Mouse (Mus musculus): ENCODE data around the gene Olfr355. TPM values are rescaled to one million over a fixed set of nuclear protein-coding genes. Genes with fewer than 3 reads are reported as not detected.

The Olfr355 gene
- total RNA-seq (2021), result not detected in 2 replicates
- long read RNA-seq, result 0 reads

- DNase-seq, result no peak
Observed at GRCm38 (mm10) chr2:36928797-36929196, at the start of gene Olfr355. Olfr355 (minus strand) TSS chr2:36928897.

GRCm38 (mm10) chr2:36936821-36937220 lies 8.1 kb upstream of the Olfr355 start, which contains the start of gene Olfr356:
Olfr356 (plus strand) TSS chr2:36937121.
- DNase-seq, result no peak

- no peak for DNase-seq
Observed at GRCm38 (mm10) chr2:36905380-36905779, 23.3 kb downstream of the Olfr355 start, which contains the start of gene Olfr354. Olfr354 (plus strand) TSS chr2:36905680.

GRCm38 (mm10) chr2:36897114-36897513 lies 31.6 kb downstream of the Olfr355 start:
- no peak for DNase-seq

- no peak for DNase-seq
Observed at GRCm38 (mm10) chr2:36892836-36893235, 35.9 kb downstream of the Olfr355 start, which contains the start of gene Olfr353. Olfr353 (minus strand) TSS chr2:36892936.

Other genes with a start within 250 kb of the Olfr355 start
- gene Olfr346, start 243.1 kb downstream of the Olfr355 start, total RNA-seq (2021), result not detected in 2 replicates
- not detected in 2 replicates for gene Olfr347, start 197.0 kb downstream of the Olfr355 start, total RNA-seq (2021)
- not detected in 2 replicates for gene Olfr348, start 144.6 kb downstream of the Olfr355 start, total RNA-seq (2021)
- gene Olfr50, start 138.4 kb downstream of the Olfr355 start, total RNA-seq (2021), result not detected in 2 replicates
- not detected in 2 replicates for gene Olfr3, start 111.9 kb downstream of the Olfr355 start, total RNA-seq (2021)
- not detected in 2 replicates for gene Olfr350, start 82.6 kb downstream of the Olfr355 start, total RNA-seq (2021)
- not detected in 2 replicates for gene Olfr351, start 66.2 kb downstream of the Olfr355 start, total RNA-seq (2021)
- not detected in 2 replicates for gene Olfr352, start 60.4 kb downstream of the Olfr355 start, total RNA-seq (2021)
- gene Olfr353, start 36.0 kb downstream of the Olfr355 start, total RNA-seq (2021), result not detected in 2 replicates
- not detected in 2 replicates for gene Olfr354, start 23.2 kb downstream of the Olfr355 start, total RNA-seq (2021)
- gene Olfr356, start 8.2 kb upstream of the Olfr355 start, total RNA-seq (2021), result not detected in 2 replicates
- gene Olfr357, start 64.9 kb upstream of the Olfr355 start, total RNA-seq (2021), result not detected in 2 replicates
- gene Olfr358, start 80.4 kb upstream of the Olfr355 start, total RNA-seq (2021), result not detected in 2 replicates
- not detected in 2 replicates for gene Olfr360, start 136.8 kb upstream of the Olfr355 start, total RNA-seq (2021)
- not detected in 2 replicates for gene Olfr361, start 160.4 kb upstream of the Olfr355 start, total RNA-seq (2021)
- gene Olfr362, start 189.0 kb upstream of the Olfr355 start, total RNA-seq (2021), result not detected in 2 replicates
- not detected in 2 replicates for gene Olfr364-ps1, start 210.4 kb upstream of the Olfr355 start, total RNA-seq (2021)

Measured in adrenal gland, postnatal 25 days (tissue).